Mouse (Mus musculus) ES-E14 (cell line): Measurements from ENCODE around the gene Hfe2. TPM values are rescaled to one million over a fixed set of nuclear protein-coding genes. Genes with fewer than 3 reads are reported as not detected.
"Not testable (repeated sequence)": the region's sequence is repeated elsewhere in the genome, so short reads cannot be mapped to it uniquely, and the experiment has no call there.

Experiments
- DNase-seq: peaks from one replicate; pipeline ENCODE4 v3.0.0-alpha.2; 2013; ENCODE audit warnings: low read depth, low spot score
- H3K27ac ChIP-seq: 2 replicates; pipeline ENCODE4 v1.5.1; 2012; ENCODE audit warnings: low read depth, mild to moderate bottlenecking, low read length, moderate library complexity, mixed read lengths; ENCODE audit not compliant: poor library complexity, insufficient read depth, severe bottlenecking
- H3K36me3 ChIP-seq: 2 replicates; pipeline ENCODE4 v1.6.1; 2012; ENCODE audit warnings: mild to moderate bottlenecking, low read length, moderate library complexity, mixed read lengths; ENCODE audit not compliant: control insufficient read depth, poor library complexity, insufficient read depth, severe bottlenecking
- H3K4me1 ChIP-seq, 2 experiments: fragments of 150-350 bp in 1 of 2; sonication (generic) in 1 of 2; 2 replicates each; pipeline ENCODE4 v1.6.1; 2012; ENCODE audit warnings: low read length in 2 of 2, mild to moderate bottlenecking in 1 of 2, mixed read lengths in 1 of 2; ENCODE audit not compliant: control insufficient read depth in 2 of 2, insufficient read depth in 2 of 2, poor library complexity in 1 of 2
- H3K4me3 ChIP-seq, 2 experiments: fragments of 150-350 bp in 1 of 2; sonication (generic) in 1 of 2; 2 replicates each; pipeline ENCODE4 v1.5.1; 2012; ENCODE audit warnings: low read length in 2 of 2, low read depth in 1 of 2, mild to moderate bottlenecking in 1 of 2, mixed read lengths in 1 of 2; ENCODE audit not compliant: insufficient read depth in 1 of 2, poor library complexity in 1 of 2, severe bottlenecking in 1 of 2
- H3K9ac ChIP-seq: 2 replicates; pipeline ENCODE4 v1.6.1; 2012; ENCODE audit warnings: low read depth, mild to moderate bottlenecking, low read length, mixed read lengths; ENCODE audit not compliant: poor library complexity, insufficient read depth, severe bottlenecking
- H3K9me3 ChIP-seq: fragments of 150-350 bp; sonication (generic); 2 replicates; pipeline ENCODE4 v1.6.1; 2012; ENCODE audit warnings: low read depth, mild to moderate bottlenecking, low read length; ENCODE audit not compliant: control insufficient read depth, insufficient read depth
- CHD2 ChIP-seq: IDR thresholded peaks from 2 replicates; pipeline ENCODE4 v1.6.1; 2014; ENCODE audit warnings: mild to moderate bottlenecking, low read depth, low read length, inconsistent platforms
- HCFC1 ChIP-seq: IDR thresholded peaks from 2 replicates; pipeline ENCODE4 v1.6.1; 2012; ENCODE audit warnings: low read length, inconsistent platforms, borderline replicate concordance; ENCODE audit not compliant: insufficient read depth
- MAFK ChIP-seq: IDR thresholded peaks from 2 replicates; pipeline ENCODE4 v1.6.1; 2014; ENCODE audit warnings: mild to moderate bottlenecking, low read depth, low read length, inconsistent platforms; ENCODE audit not compliant: insufficient read depth
- ZC3H11A ChIP-seq: IDR thresholded peaks from 2 replicates; pipeline ENCODE4 v1.6.1; 2012; ENCODE audit warnings: low read depth, mild to moderate bottlenecking, inconsistent platforms, low read length, borderline replicate concordance
- ZNF384 ChIP-seq: IDR thresholded peaks from 2 replicates; pipeline ENCODE4 v1.6.1; 2012; ENCODE audit warnings: low read depth, low read length, inconsistent platforms
- in situ Hi-C, 2 experiments: fragments of 600-800 bp; cut with MboI; formaldehyde crosslinking; loops; one replicate each; pipeline ENCODE4 v1.15.1; 2025; ENCODE audit warnings: low sequenced_read_pairs in 2 of 2, inconsistent platforms in 1 of 2; ENCODE audit not compliant: unreplicated experiment in 2 of 2
- total RNA-seq: library from RNA; depleted of rRNA; stranded (reverse); fragments of 300-350 nt; gene quantifications from 2 replicates; pipeline ENCODE4 v1.2.3, GENCODE M21; 2012

The Hfe2 gene
- total RNA-seq, 1 experiment, result 1.0 TPM

DNA sequence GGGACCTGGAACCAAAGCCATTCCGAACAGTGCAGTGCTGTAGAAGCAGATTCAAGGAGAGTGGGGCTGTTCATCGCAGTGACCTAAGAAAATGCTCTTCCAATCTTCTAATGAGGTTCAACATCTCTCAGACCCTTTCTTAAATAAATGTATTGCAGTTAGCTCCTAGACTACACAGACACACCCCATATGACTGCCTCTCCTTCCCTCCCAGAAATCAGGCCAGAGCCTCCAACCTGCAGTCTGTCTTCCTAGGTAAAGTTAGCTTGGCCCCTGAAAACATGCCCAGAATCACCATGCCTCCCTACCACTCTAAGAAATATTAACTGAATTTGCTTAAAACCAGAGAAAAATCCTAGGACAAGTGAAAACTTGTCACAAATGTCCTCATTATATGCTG, 39.6 kb upstream of the Hfe2 start:
- no peaks in the 10 kb centered on the region for H3K9me3 ChIP-seq
- H3K4me3 ChIP-seq, result no peak overlapping the region
- H3K9ac ChIP-seq, result no peak overlapping the region
- in situ Hi-C loops, result no loop called here
- TF ChIP-seq ZNF384 (no peak), MAFK (no peak), HCFC1 (no peak), ZC3H11A (no peak), CHD2 (no peak)
- peaks cover 2 to 6% of the 10 kb centered on the region in 2 experiments; a peak in 1 of 4 replicates for H3K4me1 ChIP-seq
- DNase-seq, result no peak
- H3K27ac ChIP-seq, result no peak overlapping the region
- no peaks in the 10 kb centered on the region for H3K36me3 ChIP-seq

DNA sequence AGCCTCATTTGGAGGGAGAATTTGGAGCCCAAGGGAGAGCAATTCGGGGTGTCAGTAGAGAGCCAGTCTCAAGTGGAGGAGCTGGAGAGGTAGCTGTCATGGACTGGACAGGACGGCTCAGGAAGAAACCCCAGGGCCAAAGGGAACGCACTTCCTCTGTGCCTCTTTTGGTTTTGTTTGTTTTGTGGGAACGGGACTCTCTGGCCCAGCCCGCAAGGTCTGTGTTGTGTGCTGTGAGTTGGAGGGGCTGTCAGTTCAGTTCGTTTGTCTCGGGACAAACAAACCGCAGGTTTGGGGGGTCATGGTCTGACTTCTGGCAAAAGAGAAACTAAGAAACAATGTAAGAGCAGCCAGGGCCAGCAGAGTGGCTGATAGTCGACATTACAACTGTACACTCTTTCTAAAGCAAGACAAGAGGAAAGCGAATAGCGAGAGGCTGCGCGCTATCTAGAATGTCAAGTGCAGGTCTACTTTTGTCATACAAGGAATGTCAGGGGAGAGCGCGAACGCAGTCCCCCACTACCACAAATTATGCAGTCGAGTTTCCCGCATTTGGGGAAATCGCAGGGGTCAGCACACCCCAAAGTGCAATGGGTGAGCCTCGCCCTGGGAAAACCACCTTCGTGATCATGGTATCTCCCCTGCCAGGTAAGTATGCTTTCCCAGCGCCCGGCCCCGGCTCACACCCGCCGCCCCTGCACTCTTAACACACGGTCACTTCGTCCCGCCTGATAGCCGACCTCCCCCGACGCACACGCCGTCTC, 38.7 kb upstream of the Hfe2 start:
- H3K4me1 ChIP-seq, H3K27ac ChIP-seq, DNase-seq, H3K36me3 ChIP-seq, H3K9ac ChIP-seq, H3K4me3 ChIP-seq, in situ Hi-C loops, H3K9me3 ChIP-seq: not testable (repeated sequence)

DNA sequence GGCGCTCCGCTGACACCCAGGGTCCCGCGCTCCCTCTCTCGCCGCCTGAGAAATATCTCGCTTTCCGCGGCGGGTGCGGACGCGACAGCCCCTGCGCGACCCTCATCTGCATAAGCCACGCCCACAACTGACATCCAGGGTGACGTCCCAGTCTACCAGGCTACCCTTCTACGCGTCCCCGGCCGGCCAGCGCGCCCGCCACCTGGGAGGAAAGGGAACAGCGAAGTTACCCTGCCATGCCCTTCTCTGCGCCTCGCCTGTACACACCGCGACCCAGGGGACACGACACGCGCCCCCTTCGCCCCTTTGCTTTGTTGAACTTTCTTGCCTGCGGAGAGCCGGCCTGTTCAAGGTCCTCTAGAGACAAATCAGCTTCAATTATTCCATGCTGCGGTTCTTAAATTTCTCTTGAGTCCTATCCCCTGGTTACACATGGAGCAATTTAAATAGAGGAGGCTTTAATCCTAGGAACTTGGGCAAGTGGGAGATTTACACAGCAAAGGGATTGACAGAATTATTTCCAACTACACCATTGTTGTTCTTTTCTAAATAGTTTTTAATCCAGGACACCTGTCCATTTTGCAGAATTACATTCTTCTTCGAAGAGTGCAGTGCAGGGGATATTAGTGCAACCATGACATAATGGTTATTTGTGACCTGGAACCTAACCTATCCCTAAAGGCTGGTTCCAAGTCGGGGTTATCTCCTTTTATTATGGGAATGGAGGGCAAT, 38.0 kb upstream of the Hfe2 start:
- H3K9ac ChIP-seq, H3K4me3 ChIP-seq, in situ Hi-C loops, H3K27ac ChIP-seq, H3K9me3 ChIP-seq, DNase-seq, H3K4me1 ChIP-seq, H3K36me3 ChIP-seq: not testable (repeated sequence)

DNA sequence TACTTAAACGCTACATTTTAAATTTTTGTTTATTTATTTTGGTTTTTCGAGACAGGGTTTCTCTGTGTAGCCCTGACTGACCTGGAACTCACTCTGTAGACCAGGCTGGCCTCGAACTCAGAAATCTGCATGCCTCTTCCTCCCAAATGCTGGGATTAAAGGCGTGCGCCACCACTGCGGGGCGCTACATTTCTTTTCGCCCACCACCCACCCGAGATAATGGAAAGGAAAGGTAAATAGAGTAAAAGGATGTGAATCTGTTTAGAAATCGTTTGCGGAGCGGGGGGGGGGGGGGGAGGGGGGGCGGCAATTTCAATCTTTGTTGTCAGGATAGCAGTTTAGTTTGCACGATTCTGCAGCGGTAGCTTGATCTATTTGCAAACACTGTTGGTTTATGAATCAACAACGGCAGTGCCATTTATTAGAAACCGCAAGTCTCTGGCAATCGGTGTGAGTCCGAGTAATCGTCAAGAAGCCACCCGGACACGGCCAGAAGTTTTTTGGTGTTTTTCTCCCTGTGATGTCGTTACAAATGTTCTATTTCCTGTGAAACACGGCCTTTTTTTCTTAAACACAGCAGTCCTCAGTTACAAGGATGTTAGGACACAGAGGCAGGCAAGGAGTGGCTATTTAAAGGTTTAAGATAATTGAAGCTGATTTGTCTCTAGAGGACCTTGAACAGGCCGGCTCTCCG, 37.2 kb upstream of the Hfe2 start:
- no peak for DNase-seq
- Histone ChIP-seq H3K4me3 (peak overlapping the region in 1 of 2 experiments; percentile 50; a peak in 2 of 4 replicates), H3K9me3 (no peaks in the 10 kb centered on the region), H3K27ac (no peak overlapping the region), H3K9ac (no peak overlapping the region), H3K4me1 (peaks cover 2 to 4% of the 10 kb centered on the region in 2 experiments; a peak in 1 of 4 replicates), H3K36me3 (no peaks in the 10 kb centered on the region)
- in situ Hi-C loops, result no loop called here
- TF ChIP-seq MAFK, result no peak
- TF ChIP-seq HCFC1, result no peak
- TF ChIP-seq ZC3H11A, result no peak
- TF ChIP-seq CHD2, result no peak
- no peak for TF ChIP-seq ZNF384

DNA sequence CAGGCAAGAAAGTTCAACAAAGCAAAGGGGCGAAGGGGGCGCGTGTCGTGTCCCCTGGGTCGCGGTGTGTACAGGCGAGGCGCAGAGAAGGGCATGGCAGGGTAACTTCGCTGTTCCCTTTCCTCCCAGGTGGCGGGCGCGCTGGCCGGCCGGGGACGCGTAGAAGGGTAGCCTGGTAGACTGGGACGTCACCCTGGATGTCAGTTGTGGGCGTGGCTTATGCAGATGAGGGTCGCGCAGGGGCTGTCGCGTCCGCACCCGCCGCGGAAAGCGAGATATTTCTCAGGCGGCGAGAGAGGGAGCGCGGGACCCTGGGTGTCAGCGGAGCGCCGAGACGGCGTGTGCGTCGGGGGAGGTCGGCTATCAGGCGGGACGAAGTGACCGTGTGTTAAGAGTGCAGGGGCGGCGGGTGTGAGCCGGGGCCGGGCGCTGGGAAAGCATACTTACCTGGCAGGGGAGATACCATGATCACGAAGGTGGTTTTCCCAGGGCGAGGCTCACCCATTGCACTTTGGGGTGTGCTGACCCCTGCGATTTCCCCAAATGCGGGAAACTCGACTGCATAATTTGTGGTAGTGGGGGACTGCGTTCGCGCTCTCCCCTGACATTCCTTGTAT, 36.6 kb upstream of the Hfe2 start:
- H3K9me3 ChIP-seq, H3K27ac ChIP-seq, H3K4me1 ChIP-seq, DNase-seq, H3K9ac ChIP-seq, H3K36me3 ChIP-seq, in situ Hi-C loops: not testable (repeated sequence)
- H3K4me3 ChIP-seq, result peak overlapping the region in 1 of 2 experiments; percentile 50; a peak in 2 of 4 replicates

DNA sequence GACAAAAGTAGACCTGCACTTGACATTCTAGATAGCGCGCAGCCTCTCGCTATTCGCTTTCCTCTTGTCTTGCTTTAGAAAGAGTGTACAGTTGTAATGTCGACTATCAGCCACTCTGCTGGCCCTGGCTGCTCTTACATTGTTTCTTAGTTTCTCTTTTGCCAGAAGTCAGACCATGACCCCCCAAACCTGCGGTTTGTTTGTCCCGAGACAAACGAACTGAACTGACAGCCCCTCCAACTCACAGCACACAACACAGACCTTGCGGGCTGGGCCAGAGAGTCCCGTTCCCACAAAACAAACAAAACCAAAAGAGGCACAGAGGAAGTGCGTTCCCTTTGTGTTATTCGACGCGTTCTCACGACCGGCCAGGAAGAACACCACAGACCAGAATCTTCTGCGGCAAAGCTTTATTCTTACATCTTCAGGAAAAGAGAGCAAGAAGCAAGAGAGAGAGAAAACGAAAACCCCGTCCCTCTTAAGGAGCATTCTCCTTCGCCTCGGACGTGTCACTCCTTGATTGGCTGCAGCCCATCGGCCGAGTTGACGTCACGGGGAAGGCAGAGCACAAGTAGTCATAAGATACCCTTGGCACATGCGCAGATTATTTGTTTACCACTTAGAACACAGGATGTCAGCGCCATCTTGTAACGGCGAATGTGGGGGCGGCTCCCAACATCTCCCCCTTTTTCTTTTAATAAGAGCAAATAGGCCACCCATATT, 35.9 kb upstream of the Hfe2 start:
- H3K36me3 ChIP-seq, H3K9ac ChIP-seq, H3K4me1 ChIP-seq, H3K9me3 ChIP-seq, H3K4me3 ChIP-seq, H3K27ac ChIP-seq, in situ Hi-C loops, DNase-seq: not testable (repeated sequence)
